Comparison of ENCODE assay signal across 11 mouse cellular contexts in genomic region chr9:32592583-32592890, GRCm38 (mm10). TPM values are rescaled to one million over a fixed set of nuclear protein-coding genes. Genes with fewer than 3 reads are reported as not detected.
DNase-seq lines count a peak whose midpoint lies in the region; ATAC-seq and TF ChIP-seq lines count a peak whose summit lies in the region.
"Had no signal": no experiment of that assay in that cellular context is flagged by ENCODE, and none has a peak within 500 bp of the region (broad histone marks: within the 10 kb centered on the region; RNA-seq: fewer than 3 reads in every experiment).

No protein-coding gene starts in this region.

- ATAC-seq in CD4-positive, CD25-positive, alpha-beta regulatory T cell, adult 4 months, result no peak
- no peak for ATAC-seq in kidney, embryonic 16.5 days (ENCODE audit: low FRiP score, low TSS enrichment)
- no peak for ATAC-seq in midbrain, embryonic 14.5 days (ENCODE audit: low FRiP score, low TSS enrichment)
- no peak for ATAC-seq in midbrain, postnatal 0 days (ENCODE audit: low FRiP score)
- no peak for ATAC-seq in hindbrain, postnatal 0 days

- H3K4me3 ChIP-seq in kidney, embryonic 16.5 days (ENCODE audit: low read length), result no peak overlapping the region
- no peak overlapping the region for H3K4me3 ChIP-seq in midbrain, embryonic 14.5 days (replicated peaks; ENCODE audit: low read depth, low read length)
- H3K4me3 ChIP-seq in midbrain, postnatal 0 days (ENCODE audit: low read depth, low read length), result no peak overlapping the region
- H3K4me3 ChIP-seq in hindbrain, postnatal 0 days (ENCODE audit: low read length), result no peak overlapping the region

- peaks cover 24% of the 10 kb centered on the region for H3K4me1 ChIP-seq in kidney, embryonic 16.5 days (ENCODE audit: insufficient read depth, low read length)
- H3K4me1 ChIP-seq in midbrain, embryonic 14.5 days (ENCODE audit: control insufficient read depth, insufficient read depth, low read length), result peaks cover 4% of the 10 kb centered on the region
- peaks cover 10% of the 10 kb centered on the region; the same call in 1 of the 2 replicates for H3K4me1 ChIP-seq in midbrain, postnatal 0 days (ENCODE audit: insufficient read depth, low read length)
- H3K4me1 ChIP-seq in hindbrain, postnatal 0 days (ENCODE audit: insufficient read depth, low read length), result no peaks in the 10 kb centered on the region

- WGBS in kidney, embryonic 16.5 days, result 64% methylated on average over 2 of the region's 2 CpGs
- 8% methylated on average over 2 of the region's 2 CpGs for WGBS in midbrain, embryonic 14.5 days
- 15% methylated on average over 2 of the region's 2 CpGs for WGBS in midbrain, postnatal 0 days
- 26% methylated on average over 2 of the region's 2 CpGs for WGBS in hindbrain, postnatal 0 days

- no peaks in the 10 kb centered on the region for H3K9me3 ChIP-seq in kidney, embryonic 16.5 days (ENCODE audit: low read length)
- no peaks in the 10 kb centered on the region for H3K9me3 ChIP-seq in midbrain, embryonic 14.5 days (ENCODE audit: control insufficient read depth, low read length)
- H3K9me3 ChIP-seq in midbrain, postnatal 0 days (ENCODE audit: low read length), result no peaks in the 10 kb centered on the region
- no peaks in the 10 kb centered on the region for H3K9me3 ChIP-seq in hindbrain, postnatal 0 days (ENCODE audit: low read length)

- H3K4me2 ChIP-seq in kidney, embryonic 16.5 days (replicated peaks; ENCODE audit: low read depth, low read length), result no peak overlapping the region
- H3K4me2 ChIP-seq in midbrain, embryonic 14.5 days (ENCODE audit: low read length), result no peak overlapping the region
- H3K4me2 ChIP-seq in midbrain, postnatal 0 days (ENCODE audit: low read depth, low read length, poor library complexity, severe bottlenecking), result no peak overlapping the region
- H3K4me2 ChIP-seq in hindbrain, postnatal 0 days (ENCODE audit: low read depth, low read length), result no peak overlapping the region

- H3K27ac ChIP-seq in kidney, embryonic 16.5 days (ENCODE audit: low read length), result 0 out of 2 replicates have a peak overlapping the region, but pooled peaks have one; percentile 28
- H3K27ac ChIP-seq in midbrain, embryonic 14.5 days (replicated peaks; ENCODE audit: low read depth, low read length), result no peak overlapping the region
- H3K27ac ChIP-seq in midbrain, postnatal 0 days (ENCODE audit: low read depth, low read length), result no peak overlapping the region
- H3K27ac ChIP-seq in hindbrain, postnatal 0 days, result no peak overlapping the region
- H3K27ac ChIP-seq: macrophage had no signal

- DNase-seq in CD4-positive, CD25-positive, alpha-beta regulatory T cell, adult 2 months (ENCODE audit: low read depth, low spot score), result peak; percentile 42
- no peak for DNase-seq in kidney, adult 8-10 months
- peak; percentile 44 for DNase-seq in midbrain, embryonic 14.5 days
- no peak for DNase-seq in midbrain, postnatal 0 days (ENCODE audit: low spot score)
- peak; percentile 27 for DNase-seq in hindbrain, postnatal 0 days (ENCODE audit: low spot score)
- DNase-seq in urinary bladder, postnatal 25 days (ENCODE audit: low spot score), result no peak
- DNase-seq: cerebellum, postnatal 25 days; kidney, adult 18-20 months had no signal

- H3K27me3 ChIP-seq in kidney, embryonic 16.5 days (ENCODE audit: insufficient read depth, low read length), result no peaks in the 10 kb centered on the region
- peaks cover 11% of the 10 kb centered on the region for H3K27me3 ChIP-seq in midbrain, embryonic 14.5 days (ENCODE audit: control insufficient read depth, insufficient read depth, low read length)
- peaks cover 5% of the 10 kb centered on the region; the same call in 1 of the 2 replicates for H3K27me3 ChIP-seq in midbrain, postnatal 0 days (ENCODE audit: insufficient read depth, low read length)
- no peaks in the 10 kb centered on the region; the same call in 1 of the 2 replicates for H3K27me3 ChIP-seq in hindbrain, postnatal 0 days (ENCODE audit: insufficient read depth, low read length)

- TF ChIP-seq CTCF in midbrain, postnatal 0 days (IDR thresholded peaks at IDR 0.05), result no peak
- no peak for TF ChIP-seq CTCF in hindbrain, postnatal 0 days (IDR thresholded peaks at IDR 0.05; ENCODE audit: low read depth)

- 0 out of 2 replicates have a peak overlapping the region, but pooled peaks have one; percentile 24 for H3K9ac ChIP-seq in kidney, embryonic 16.5 days (replicated peaks; ENCODE audit: low read length)
- H3K9ac ChIP-seq in midbrain, embryonic 14.5 days (replicated peaks; ENCODE audit: low read length), result no peak overlapping the region
- H3K9ac ChIP-seq in midbrain, postnatal 0 days (replicated peaks; ENCODE audit: low read length, poor library complexity, severe bottlenecking), result no peak overlapping the region
- H3K9ac ChIP-seq in hindbrain, postnatal 0 days (replicated peaks; ENCODE audit: low read length), result no peak overlapping the region

- no peaks in the 10 kb centered on the region for H3K36me3 ChIP-seq in kidney, embryonic 16.5 days (ENCODE audit: insufficient read depth, low read length)
- H3K36me3 ChIP-seq in midbrain, embryonic 14.5 days (ENCODE audit: control insufficient read depth, insufficient read depth, low read length), result no peaks in the 10 kb centered on the region
- H3K36me3 ChIP-seq in midbrain, postnatal 0 days (ENCODE audit: insufficient read depth, low read length), result no peaks in the 10 kb centered on the region
- no peaks in the 10 kb centered on the region for H3K36me3 ChIP-seq in hindbrain, postnatal 0 days (ENCODE audit: insufficient read depth, low read length)

RNA-seq across cellular contexts. Expression of gene Ets1, which starts 43.5 kb away (rescaled TPM):
- 1,000 to 10,000 TPM in 1 of 2 experiments, 100 to 1,000 TPM in 1; 800 to 1,019 TPM for polyA plus RNA-seq in CD4-positive, CD25-positive, alpha-beta regulatory T cell, adult 4 months (2017; shearing (Covaris generic))
- polyA plus RNA-seq in kidney, embryonic 16.5 days (2015; fragmentation: Nextera tagmentation; extraction: Ambion mirVana), result 76.2 and 80.2 TPM in 2 replicates
- 8.3 and 19.6 TPM in 2 replicates for polyA plus RNA-seq in midbrain, embryonic 14.5 days (2014; fragmentation: Nextera tagmentation; extraction: Ambion mirVana)
- 10.8 and 16.0 TPM in 2 replicates for total RNA-seq in midbrain, postnatal 0 days (2014; rRNA removed)
- polyA plus RNA-seq in midbrain, postnatal 0 days (2015; fragmentation: Nextera tagmentation; extraction: Ambion mirVana), result 8.4 and 8.9 TPM in 2 replicates
- 14.0 and 17.6 TPM in 2 replicates for total RNA-seq in hindbrain, postnatal 0 days (2014; rRNA removed)
- polyA plus RNA-seq in hindbrain, postnatal 0 days (2015; fragmentation: Nextera tagmentation; extraction: Ambion mirVana), result 9.9 and 11.7 TPM in 2 replicates

RNA-seq across cellular contexts. Expression of gene Fli1, which starts 49.9 kb away (rescaled TPM):
- 100 to 1,000 TPM; 105 to 118 TPM for polyA plus RNA-seq in CD4-positive, CD25-positive, alpha-beta regulatory T cell, adult 4 months (2017; shearing (Covaris generic))
- polyA plus RNA-seq in kidney, embryonic 16.5 days (2015; fragmentation: Nextera tagmentation; extraction: Ambion mirVana), result 29.4 and 30.3 TPM in 2 replicates
- 4.0 and 7.9 TPM in 2 replicates for polyA plus RNA-seq in midbrain, embryonic 14.5 days (2014; fragmentation: Nextera tagmentation; extraction: Ambion mirVana)
- total RNA-seq in midbrain, postnatal 0 days (2014; rRNA removed), result 8.4 and 9.1 TPM in 2 replicates
- 5.5 and 5.9 TPM in 2 replicates for polyA plus RNA-seq in midbrain, postnatal 0 days (2015; fragmentation: Nextera tagmentation; extraction: Ambion mirVana)
- 6.9 and 10.8 TPM in 2 replicates for total RNA-seq in hindbrain, postnatal 0 days (2014; rRNA removed)
- polyA plus RNA-seq in hindbrain, postnatal 0 days (2015; fragmentation: Nextera tagmentation; extraction: Ambion mirVana), result 5.6 and 6.7 TPM in 2 replicates

Comparison
In these comparisons a context has a peak if more than half of its experiments do, and no peak if none do; other contexts are left out.
1. DNase-seq: peak in CD4-positive, CD25-positive, alpha-beta regulatory T cell, adult 2 months (single experiment), midbrain, embryonic 14.5 days (single experiment) and hindbrain, postnatal 0 days (single experiment); none in kidney, adult 8-10 months (0 of 2), midbrain, postnatal 0 days (single experiment) and urinary bladder, postnatal 25 days (single experiment).